Mouse (Mus musculus): ENCODE data around the gene Unc5a. TPM values are rescaled to one million over a fixed set of nuclear protein-coding genes. Genes with fewer than 3 reads are reported as not detected.

Unc5a gene
- total RNA-seq (2023) = 0.25 TPM in 1 of 2 replicates, not detected in the other

GRCm38 (mm10) chr13:54948531-54949493 lies at the start of gene Unc5a:
Unc5a (plus strand) TSS chr13:54949411.

GRCm38 (mm10) chr13:55021194-55021779 lies 72.1 kb downstream of the Unc5a start, which contains the start of gene Hk3:
Hk3 (minus strand) TSS chr13:55021385.

Other genes with a start within 250 kb of the Unc5a start
- not detected in 2 replicates for gene Cdhr2, start 247.9 kb upstream of the Unc5a start, total RNA-seq (2023)
- not detected in 2 replicates for gene Gprin1, start 199.5 kb upstream of the Unc5a start, total RNA-seq (2023)
- not detected in 2 replicates for gene Sncb, start 182.8 kb upstream of the Unc5a start, total RNA-seq (2023)
- not detected in 2 replicates for gene Eif4e1b, start 165.4 kb upstream of the Unc5a start, total RNA-seq (2023)
- 5.8 and 5.9 TPM in 2 replicates for gene Tspan17, start 160.0 kb upstream of the Unc5a start, total RNA-seq (2023)
- gene Hk3, start 72.0 kb downstream of the Unc5a start, total RNA-seq (2023) = 406 and 530 TPM in 2 replicates
- 40.2 and 52.5 TPM in 2 replicates for gene Uimc1, start 150.9 kb downstream of the Unc5a start, total RNA-seq (2023)
- gene Zfp346, start 155.9 kb downstream of the Unc5a start, total RNA-seq (2023) = 8.4 and 10.1 TPM in 2 replicates
- gene Gm17617, start 184.1 kb downstream of the Unc5a start, total RNA-seq (2023) = not detected in 2 replicates
- not detected in 2 replicates for gene Fgfr4, start 203.2 kb downstream of the Unc5a start, total RNA-seq (2023)